Mouse (Mus musculus) cerebellum, adult 9-10 months (tissue): ENCODE results near the gene Npas3.

Source experiments
- DNase-seq: peaks from one replicate; pipeline ENCODE4 v3.0.0; 2022

Npas3 gene

GRCm38 (mm10) chr12:53421701-53422100 lies 173.2 kb downstream of the Npas3 start:
- DNase-seq = no peak

GRCm38 (mm10) chr12:53423631-53424030 lies 175.2 kb downstream of the Npas3 start:
- no peak for DNase-seq

- no peak for DNase-seq
Observed at GRCm38 (mm10) chr12:53426006-53426405, 177.5 kb downstream of the Npas3 start.

GRCm38 (mm10) chr12:53427153-53427552 lies 178.7 kb downstream of the Npas3 start:
- no peak for DNase-seq

- no peak for DNase-seq
Observed at GRCm38 (mm10) chr12:53442029-53442428, 193.6 kb downstream of the Npas3 start.

- no peak for DNase-seq
Observed at GRCm38 (mm10) chr12:53447469-53447868, 199.0 kb downstream of the Npas3 start.

- peak; percentile 8 for DNase-seq
Observed at GRCm38 (mm10) chr12:53448040-53448439, 199.6 kb downstream of the Npas3 start.

- no peak for DNase-seq
Observed at GRCm38 (mm10) chr12:53467549-53467948, 219.1 kb downstream of the Npas3 start.

- DNase-seq = no peak
Observed at GRCm38 (mm10) chr12:53474486-53474885, 226.0 kb downstream of the Npas3 start.

- no peak for DNase-seq
Observed at GRCm38 (mm10) chr12:53484924-53485323, 236.4 kb downstream of the Npas3 start.

- DNase-seq = no peak
Observed at GRCm38 (mm10) chr12:53496386-53496785, 247.9 kb downstream of the Npas3 start.

- no peak for DNase-seq
Observed at GRCm38 (mm10) chr12:53514885-53515284, 266.4 kb downstream of the Npas3 start.

- no peak for DNase-seq
Observed at GRCm38 (mm10) chr12:53519556-53519955, 271.1 kb downstream of the Npas3 start.

- DNase-seq = no peak
Observed at GRCm38 (mm10) chr12:53522631-53523030, 274.2 kb downstream of the Npas3 start.

- no peak for DNase-seq
Observed at GRCm38 (mm10) chr12:53527046-53527445, 278.6 kb downstream of the Npas3 start.

GRCm38 (mm10) chr12:53529345-53529744 lies 280.9 kb downstream of the Npas3 start:
- no peak for DNase-seq

- DNase-seq = no peak
Observed at GRCm38 (mm10) chr12:53536816-53537215, 288.3 kb downstream of the Npas3 start.

GRCm38 (mm10) chr12:53556359-53556758 lies 307.9 kb downstream of the Npas3 start:
- no peak for DNase-seq

GRCm38 (mm10) chr12:53558259-53558658 lies 309.8 kb downstream of the Npas3 start:
- DNase-seq = no peak

- no peak for DNase-seq
Observed at GRCm38 (mm10) chr12:53566712-53567387, 318.4 kb downstream of the Npas3 start.

- DNase-seq = no peak
Observed at GRCm38 (mm10) chr12:53581181-53581580, 332.7 kb downstream of the Npas3 start.

- DNase-seq = no peak
Observed at GRCm38 (mm10) chr12:53587249-53587648, 338.8 kb downstream of the Npas3 start.

- peak; percentile 6 for DNase-seq
Observed at GRCm38 (mm10) chr12:53587691-53588504, 339.4 kb downstream of the Npas3 start.

- no peak for DNase-seq
Observed at GRCm38 (mm10) chr12:53589446-53589961, 341.0 kb downstream of the Npas3 start.
